Mouse (Mus musculus) neural tube, embryonic 14.5 days (tissue): ENCODE measurements around the gene Nat8f5. TPM values are rescaled to one million over a fixed set of nuclear protein-coding genes. Genes with fewer than 3 reads are reported as not detected.
"Not testable (repeated sequence)": the region's sequence is repeated elsewhere in the genome, so short reads cannot be mapped to it uniquely, and the experiment has no call there.

Experiments used
- ATAC-seq: fragments of 200-750 bp; cut with Nextera tagmentation; 2 replicates; pipeline ENCODE4 v1.8.0; 2017; ENCODE audit warnings: low read depth, mild to moderate bottlenecking, moderate TSS enrichment, moderate library complexity
- H3K27ac ChIP-seq: fragments of 300-500 bp; sonication (generic); 2 replicates; pipeline ENCODE4 v1.5.1; 2014; ENCODE audit warnings: low read depth, mild to moderate bottlenecking, control low read depth, low read length, moderate library complexity, mixed read lengths
- H3K27me3 ChIP-seq: fragments of 300-500 bp; sonication (generic); 2 replicates; pipeline ENCODE4 v1.6.1; 2014; ENCODE audit warnings: low read length; ENCODE audit not compliant: control insufficient read depth, insufficient read depth
- H3K36me3 ChIP-seq: fragments of 300-500 bp; sonication (generic); 2 replicates; pipeline ENCODE4 v1.6.1; 2014; ENCODE audit warnings: low read length, mixed read lengths; ENCODE audit not compliant: control insufficient read depth, insufficient read depth
- H3K4me1 ChIP-seq: fragments of 300-500 bp; sonication (generic); 2 replicates; pipeline ENCODE4 v1.6.1; 2014; ENCODE audit warnings: low read length; ENCODE audit not compliant: control insufficient read depth, insufficient read depth
- H3K4me2 ChIP-seq: fragments of 300-500 bp; sonication (generic); 2 replicates; pipeline ENCODE4 v1.6.1; 2014; ENCODE audit warnings: mild to moderate bottlenecking, low read depth, low read length, control low read depth
- H3K4me3 ChIP-seq: fragments of 300-500 bp; sonication (generic); 2 replicates; pipeline ENCODE4 v1.5.1; 2014; ENCODE audit warnings: low read depth, low read length, control low read depth, mixed read lengths
- H3K9ac ChIP-seq: fragments of 300-500 bp; sonication (generic); replicated peaks from 2 replicates; pipeline ENCODE4 v1.6.1; 2014; ENCODE audit warnings: low read depth, mild to moderate bottlenecking, control low read depth, low read length, mixed read lengths
- H3K9me3 ChIP-seq: fragments of 300-500 bp; sonication (generic); 2 replicates; pipeline ENCODE4 v1.6.1; 2016; ENCODE audit warnings: low read length; ENCODE audit not compliant: control insufficient read depth
- WGBS: fragments of 180-500 bp; shearing (Covaris S2); extraction: QIAGEN DNeasy Blood & Tissue Kit; methylation state at CpG from one replicate; pipeline ENCODE4 v1.1.7; 2014; 5-methylcytosine and 5-hydroxymethylcytosine counted together
- polyA plus RNA-seq: library from polyadenylated mRNA; unstranded; fragments of >200 nt; fragmentation: Nextera tagmentation; extraction: Ambion mirVana; gene quantifications from 2 replicates; pipeline ENCODE4 v1.2.1, GENCODE M21; 2014

The Nat8f5 gene
- polyA plus RNA-seq, 1 experiment from 2014 or later = not detected

GRCm38 (mm10) chr6:85838674-85839073, 17.9 kb upstream of the Nat8f5 start:
- Histone ChIP-seq H3K36me3 (no peaks in the 10 kb centered on the region), H3K4me2 (no peak overlapping the region), H3K9me3 (no peaks in the 10 kb centered on the region), H3K9ac (no peak overlapping the region), H3K4me1 (no peaks in the 10 kb centered on the region), H3K27ac (no peak overlapping the region), H3K27me3 (no peaks in the 10 kb centered on the region), H3K4me3 (no peak overlapping the region)
- WGBS = 69% methylated on average over 8 of the region's 8 CpGs
- no peak for ATAC-seq

- H3K27ac ChIP-seq, H3K4me2 ChIP-seq, H3K9ac ChIP-seq, H3K4me1 ChIP-seq, H3K27me3 ChIP-seq, H3K4me3 ChIP-seq, ATAC-seq, H3K9me3 ChIP-seq, H3K36me3 ChIP-seq: not testable (repeated sequence)
- 14% methylated on average over 5 of the region's 12 CpGs for WGBS
These were observed 16.5 kb upstream of the Nat8f5 start for GRCm38 (mm10) chr6:85837307-85837706.

- H3K9ac ChIP-seq, H3K4me3 ChIP-seq, H3K27ac ChIP-seq, ATAC-seq, H3K9me3 ChIP-seq, H3K4me1 ChIP-seq, H3K27me3 ChIP-seq, H3K4me2 ChIP-seq, H3K36me3 ChIP-seq: not testable (repeated sequence)
- WGBS = 27% methylated on average over 8 of the region's 9 CpGs
These were observed 16.1 kb upstream of the Nat8f5 start for GRCm38 (mm10) chr6:85836827-85837226.

GRCm38 (mm10) chr6:85836098-85836497, 15.3 kb upstream of the Nat8f5 start:
- H3K36me3 ChIP-seq, H3K9ac ChIP-seq, H3K27ac ChIP-seq, H3K4me3 ChIP-seq, H3K4me2 ChIP-seq, H3K4me1 ChIP-seq, ATAC-seq, H3K27me3 ChIP-seq, H3K9me3 ChIP-seq: not testable (repeated sequence)
- 75% methylated on average over 5 of the region's 5 CpGs for WGBS

- WGBS = 76% methylated on average over 1 of the region's 2 CpGs
- not testable (repeated sequence) for H3K4me1 ChIP-seq, H3K27me3 ChIP-seq, H3K27ac ChIP-seq, H3K4me3 ChIP-seq, H3K4me2 ChIP-seq, H3K9me3 ChIP-seq, H3K36me3 ChIP-seq, H3K9ac ChIP-seq, ATAC-seq
These were observed 14.3 kb upstream of the Nat8f5 start for GRCm38 (mm10) chr6:85835104-85835503.

DNA sequence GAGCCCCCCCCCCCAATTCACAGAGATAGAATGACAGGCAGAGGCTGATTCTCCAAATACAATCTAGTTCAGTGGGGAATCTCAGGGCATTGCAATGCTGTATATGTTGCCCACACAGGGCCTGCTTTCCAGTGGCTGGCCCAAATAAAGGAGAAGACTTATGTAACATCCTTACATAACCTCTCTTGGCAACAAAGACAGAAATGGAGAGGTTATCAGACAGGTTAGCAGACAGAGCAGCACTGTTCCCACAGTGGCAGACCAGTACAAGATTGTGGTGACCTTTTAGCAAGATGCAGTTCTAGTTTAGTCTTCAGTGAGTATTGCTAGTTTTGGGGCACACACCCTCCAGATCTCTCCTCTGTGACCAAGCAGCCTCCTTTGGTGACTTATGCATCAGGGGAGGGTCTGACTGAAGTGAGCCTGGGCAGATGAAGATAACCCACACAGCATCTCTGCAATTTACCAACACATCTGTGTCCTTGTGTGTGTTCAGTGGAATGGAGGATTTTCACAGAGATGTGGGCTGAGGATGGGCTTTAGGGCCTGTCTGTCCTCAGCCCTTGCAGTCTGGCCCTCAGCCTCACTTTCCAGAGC, 13.8 kb upstream of the Nat8f5 start:
- H3K4me3 ChIP-seq, ATAC-seq, H3K4me2 ChIP-seq: not testable (repeated sequence)

GRCm38 (mm10) chr6:85831796-85832321, 11.1 kb upstream of the Nat8f5 start, which contains the start of gene Nat8:
Nat8 (minus strand) TSS chr6:85832082.
- Histone ChIP-seq H3K27me3 (no peaks in the 10 kb centered on the region), H3K4me1 (no peaks in the 10 kb centered on the region), H3K9ac (no peak within 1 kb of the TSS), H3K9me3 (no peaks in the 10 kb centered on the region), H3K4me2 (no peak within 1 kb of the TSS), H3K4me3 (no peak within 1 kb of the TSS), H3K27ac (no peak within 1 kb of the TSS), H3K36me3 (no peaks in the 10 kb centered on the region)
- 78% methylated on average over 7 of the region's 7 CpGs for WGBS
- ATAC-seq = no peak

More for the DNA sequence above, 13.8 kb upstream of the Nat8f5 start:
- not testable (repeated sequence) for H3K9me3 ChIP-seq, H3K4me1 ChIP-seq, H3K27me3 ChIP-seq, H3K9ac ChIP-seq, H3K36me3 ChIP-seq, H3K27ac ChIP-seq

- Histone ChIP-seq H3K27me3 (no peaks in the 10 kb centered on the region), H3K9me3 (no peaks in the 10 kb centered on the region), H3K36me3 (no peaks in the 10 kb centered on the region), H3K9ac (no peak overlapping the region), H3K4me1 (no peaks in the 10 kb centered on the region), H3K4me2 (no peak overlapping the region), H3K4me3 (no peak overlapping the region), H3K27ac (no peak overlapping the region)
- no peak for ATAC-seq
- 69% methylated on average over 1 of the region's 1 CpGs for WGBS
These were observed 8.7 kb upstream of the Nat8f5 start for GRCm38 (mm10) chr6:85829462-85829861.

DNA sequence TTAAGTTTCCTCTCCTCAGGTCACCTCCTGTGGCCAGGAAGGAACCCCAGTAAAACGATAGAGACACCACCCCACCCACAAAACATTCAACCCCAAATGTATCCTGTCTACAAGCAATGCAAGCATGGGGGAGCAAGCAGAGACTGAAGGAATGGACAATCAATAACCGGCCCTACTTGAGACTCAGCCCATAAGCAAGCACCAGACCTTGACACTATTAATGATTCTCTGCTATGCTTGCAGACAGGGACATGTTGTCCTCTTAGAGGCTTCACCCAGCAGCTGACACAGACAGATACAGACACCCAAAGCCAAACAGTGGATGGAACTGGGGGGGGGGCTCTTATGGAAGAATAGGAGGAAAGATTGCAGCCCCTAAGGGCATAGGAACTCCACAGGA, 5.1 kb upstream of the Nat8f5 start:
- Histone ChIP-seq H3K9ac (no peak overlapping the region), H3K4me1 (no peaks in the 10 kb centered on the region), H3K4me2 (no peak overlapping the region), H3K27me3 (no peaks in the 10 kb centered on the region), H3K4me3 (no peak overlapping the region), H3K9me3 (no peaks in the 10 kb centered on the region), H3K27ac (no peak overlapping the region), H3K36me3 (no peaks in the 10 kb centered on the region)
- no peak for ATAC-seq
- WGBS = 98% methylated on average over 2 of the region's 2 CpGs
